Mouse (Mus musculus) c-Kit-negative CD71-positive TER-119-positive erythroid progenitor cells, embryonic 14.5 days (primary cell): ENCODE measurements at regions not wholly inside any gene's neighbourhood (a gene's known extent, or its start where the extent isn't known, plus 50 kb on each side); places are given as distances from the start of the nearest gene placed in this dataset.
"Not testable (repeated sequence)": the region's sequence is repeated elsewhere in the genome, so short reads cannot be mapped to it uniquely, and the experiment has no call there.

Experiments
- DNase-seq: peaks from one replicate; pipeline ENCODE4 v3.0.0-alpha.2; 2013; ENCODE audit warnings: low read depth, low spot score

- no peak for DNase-seq
Measured at GRCm38 (mm10) chr6:84317026-84317425, 276.7 kb downstream of the Cyp26b1 start.

GRCm38 (mm10) chr6:84315175-84315912 is 278.4 kb downstream of the Cyp26b1 start:
- no peak for DNase-seq

GRCm38 (mm10) chr6:84313797-84314196 is 279.9 kb downstream of the Cyp26b1 start:
- DNase-seq, result no peak

- no peak for DNase-seq
Measured at GRCm38 (mm10) chr6:84310635-84311241, 283.0 kb downstream of the Cyp26b1 start.

GRCm38 (mm10) chr6:84307556-84307955 is 286.2 kb downstream of the Cyp26b1 start:
- no peak for DNase-seq

- no peak for DNase-seq
Measured at GRCm38 (mm10) chr6:84306585-84306984, 287.1 kb downstream of the Cyp26b1 start.

- no peak for DNase-seq
Measured at GRCm38 (mm10) chr6:84305093-84305492, 288.6 kb downstream of the Cyp26b1 start.

- not testable (repeated sequence) for DNase-seq
Measured at GRCm38 (mm10) chr6:84302916-84303315, 290.8 kb downstream of the Cyp26b1 start.

GRCm38 (mm10) chr6:84299936-84300335 is 291.5 kb downstream of the Dysf start:
- no peak for DNase-seq

GRCm38 (mm10) chr6:84299146-84299545 is 290.8 kb downstream of the Dysf start:
- no peak for DNase-seq

GRCm38 (mm10) chr6:84273907-84274306 is 265.5 kb downstream of the Dysf start:
- not testable (repeated sequence) for DNase-seq

GRCm38 (mm10) chr6:84272520-84273311 is 264.3 kb downstream of the Dysf start:
- no peak for DNase-seq

- DNase-seq, result no peak
Measured at GRCm38 (mm10) chr6:84271966-84272365, 263.6 kb downstream of the Dysf start.

GRCm38 (mm10) chr6:84271441-84271840 is 263.1 kb downstream of the Dysf start:
- no peak for DNase-seq

- DNase-seq, result no peak
Measured at GRCm38 (mm10) chr6:84270518-84271165, 262.3 kb downstream of the Dysf start.

GRCm38 (mm10) chr6:84269478-84269877 is 261.1 kb downstream of the Dysf start:
- DNase-seq, result no peak

GRCm38 (mm10) chr6:84269023-84269422 is 260.6 kb downstream of the Dysf start:
- no peak for DNase-seq

- DNase-seq, result no peak
Measured at GRCm38 (mm10) chr6:84268111-84268510, 259.7 kb downstream of the Dysf start.

GRCm38 (mm10) chr6:84267526-84267925 is 259.1 kb downstream of the Dysf start:
- no peak for DNase-seq

- DNase-seq, result no peak
Measured at GRCm38 (mm10) chr6:84266736-84267135, 258.3 kb downstream of the Dysf start.

GRCm38 (mm10) chr6:84264681-84265080 is 256.3 kb downstream of the Dysf start:
- DNase-seq, result no peak

GRCm38 (mm10) chr6:84263686-84264085 is 255.3 kb downstream of the Dysf start:
- no peak for DNase-seq
